Mouse (Mus musculus): ENCODE measurements around the gene Tmem150a.

- no peak for TF ChIP-seq TAL1 (IDR thresholded peaks at IDR 0.05; ENCODE audit: low read length)
- TF ChIP-seq GATA1 (IDR thresholded peaks at IDR 0.05; ENCODE audit: low read length) = no peak
These were observed 39.2 kb upstream of the Tmem150a start for GRCm38 (mm10) chr6:72316044-72316443.
